Mouse (Mus musculus): ENCODE data around the gene Klhdc3.

Klhdc3 gene

GRCm38 (mm10) chr17:46651755-46652547, 28.8 kb downstream of the Klhdc3 start:
- DNase-seq = peak in 1 of 2 experiments; percentile 22

GRCm38 (mm10) chr17:46651292-46651691, 29.4 kb downstream of the Klhdc3 start:
- DNase-seq = peak in 1 of 2 experiments; percentile 26

DNA sequence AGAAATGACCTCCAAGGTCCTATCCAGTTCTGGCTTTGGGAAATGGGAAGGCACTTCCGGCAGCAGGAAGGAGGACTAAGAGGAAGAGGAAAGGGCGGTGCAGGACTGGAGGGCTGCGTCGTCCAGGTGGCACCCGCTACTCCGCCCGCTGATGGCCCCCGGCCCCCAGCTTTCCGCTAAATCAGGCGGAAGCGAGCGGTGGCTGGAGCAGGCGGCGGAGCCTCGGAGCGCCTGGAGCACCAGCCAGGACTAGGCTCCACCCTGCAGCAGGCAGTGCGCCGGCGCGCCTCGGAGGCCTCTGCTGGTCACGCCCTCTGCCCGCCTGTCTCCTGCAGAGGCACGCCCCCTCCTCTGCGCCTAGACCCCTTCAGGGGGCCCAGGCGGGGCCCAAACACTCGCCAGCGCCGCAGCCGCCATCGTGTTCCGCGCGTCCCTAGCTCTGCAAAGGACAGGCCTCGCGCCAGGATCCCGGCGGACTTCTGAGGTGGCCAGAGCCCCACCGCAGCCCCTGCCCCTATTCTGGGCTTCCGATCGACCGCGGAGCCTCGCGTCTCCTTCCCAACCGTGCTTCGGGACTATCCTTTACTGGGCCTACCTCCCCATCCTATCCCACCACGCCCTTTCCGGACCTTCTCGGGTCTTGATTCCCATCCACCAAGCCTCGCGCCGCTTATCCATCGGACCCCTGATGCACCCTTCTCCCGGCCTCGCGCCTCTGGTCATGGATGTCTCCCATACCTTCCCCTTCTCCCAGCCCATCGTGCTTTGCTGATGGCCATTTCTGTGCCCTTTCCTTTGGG, 30.3 kb downstream of the Klhdc3 start, which contains the start of gene Cul7:
Cul7 (plus strand) TSS at position 106 of the 800 bp plus-strand sequence.
- peak; percentile 91 to 94 for DNase-seq

DNA sequence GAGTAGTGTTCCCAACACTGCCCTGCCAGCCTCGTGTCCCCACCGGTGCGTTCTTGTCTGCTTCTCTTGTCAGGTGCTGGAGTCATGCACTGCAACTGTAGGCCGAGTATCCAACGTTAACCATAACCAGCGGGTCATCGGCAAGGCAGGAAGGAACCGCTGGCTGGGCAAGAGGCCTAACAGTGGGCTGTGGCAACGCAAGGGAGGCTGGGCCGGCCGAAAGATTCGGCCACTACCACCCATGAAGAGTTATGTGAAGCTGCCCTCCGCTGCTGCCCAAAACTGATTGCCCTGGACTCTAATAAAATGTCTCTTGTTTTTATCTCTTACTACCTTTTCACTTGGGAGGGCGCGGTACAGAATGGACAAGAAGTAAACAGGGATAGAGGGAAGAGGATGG, 30.9 kb downstream of the Klhdc3 start:
- peak; percentile 47 to 48 for DNase-seq

DNA sequence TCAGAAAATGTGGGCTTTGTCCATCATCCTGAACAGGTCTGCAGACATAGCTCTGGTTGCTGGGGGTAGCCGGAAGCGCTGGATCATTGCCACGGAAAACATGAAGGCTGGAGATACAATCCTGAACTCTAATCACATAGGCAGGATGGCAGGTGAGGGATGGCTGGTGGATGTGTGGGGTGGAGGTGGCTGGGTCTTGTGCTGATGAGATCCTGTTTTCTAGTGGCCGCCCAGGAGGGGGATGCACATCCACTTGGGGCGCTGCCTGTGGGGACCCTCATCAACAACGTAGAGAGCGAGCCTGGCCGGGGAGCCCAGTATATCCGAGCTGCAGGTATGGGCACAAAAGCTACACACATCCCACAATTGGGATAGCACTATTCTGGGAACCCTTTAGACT, 32.3 kb downstream of the Klhdc3 start:
- no peak for DNase-seq

- DNase-seq = peak in 1 of 2 experiments; percentile 28
Observed at GRCm38 (mm10) chr17:46647279-46647678, 33.4 kb downstream of the Klhdc3 start.

- no peak for DNase-seq
Observed at GRCm38 (mm10) chr17:46646322-46646662, 34.4 kb downstream of the Klhdc3 start.

DNA sequence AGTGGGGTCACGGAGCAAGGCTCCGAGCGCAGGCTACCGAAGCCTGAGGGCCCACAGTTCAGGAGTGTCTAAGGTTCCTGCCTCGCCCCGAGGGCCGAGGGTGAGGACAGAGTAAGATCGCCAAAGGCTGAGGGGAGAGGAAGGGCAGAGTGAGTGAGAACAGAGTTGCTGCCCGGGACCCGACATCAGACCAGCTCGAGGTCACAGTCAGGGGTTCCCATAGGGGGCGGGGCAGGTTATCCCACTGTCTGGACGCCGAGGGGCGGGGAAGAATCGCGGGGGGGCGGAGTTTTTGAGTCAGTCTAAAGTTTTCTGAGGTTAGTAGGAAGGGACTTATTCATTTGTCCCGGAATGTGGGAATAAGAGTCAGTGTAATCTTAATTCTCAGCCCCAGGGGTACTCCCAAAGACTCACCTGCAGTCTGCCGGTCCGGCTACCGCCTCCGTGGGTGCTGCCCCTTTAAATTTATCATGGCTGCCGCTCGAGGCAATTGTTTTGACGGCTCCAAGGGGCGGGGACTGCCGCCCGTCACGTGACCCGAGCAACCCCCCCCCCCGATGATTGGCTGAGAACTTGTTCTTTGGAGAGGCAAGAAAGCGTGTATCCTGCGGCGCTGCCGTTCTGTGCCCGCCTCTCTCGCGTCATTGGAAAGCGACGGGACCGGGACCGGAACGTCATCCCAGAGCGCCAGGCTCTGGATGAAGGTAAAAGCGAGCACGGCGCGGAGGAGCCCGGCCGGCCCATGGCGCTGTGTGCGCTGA, 35.0 kb downstream of the Klhdc3 start, which contains the start of the genes Klc4 and Mrpl2:
Klc4 (minus strand) TSS at position 462 of the 761 bp plus-strand sequence.
Mrpl2 (plus strand) TSS at position 669 of the 761 bp plus-strand sequence.
- DNase-seq = peak; percentile 99 to 100

DNA sequence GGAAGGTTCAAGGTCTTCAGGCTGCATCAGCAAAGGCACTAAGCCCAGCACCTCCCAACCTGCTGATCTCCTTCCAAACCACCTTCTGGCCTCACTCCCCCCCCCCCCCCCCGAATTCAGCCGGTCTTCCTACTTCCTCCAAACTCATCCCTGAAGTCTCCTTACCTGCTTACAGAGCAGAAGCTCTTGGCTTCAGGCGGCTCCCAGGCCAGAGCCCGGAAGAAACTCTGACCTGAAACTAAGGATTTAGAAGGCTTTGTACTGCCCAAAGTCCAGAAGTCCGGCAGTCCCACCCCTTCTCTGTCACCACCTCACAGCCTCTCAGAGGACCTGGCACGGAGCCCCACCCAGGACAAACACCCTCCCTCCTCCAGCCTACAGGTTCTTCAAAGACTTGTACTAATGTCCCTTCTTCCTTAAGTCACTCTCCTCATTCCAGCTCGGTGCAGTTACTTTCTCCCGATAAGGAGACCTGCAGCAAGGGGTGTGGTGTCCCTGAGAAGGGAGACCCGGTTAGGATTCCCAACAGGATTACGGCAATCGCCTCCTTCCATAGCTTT, 35.7 kb downstream of the Klhdc3 start:
- DNase-seq = peak; percentile 57 to 77

DNA sequence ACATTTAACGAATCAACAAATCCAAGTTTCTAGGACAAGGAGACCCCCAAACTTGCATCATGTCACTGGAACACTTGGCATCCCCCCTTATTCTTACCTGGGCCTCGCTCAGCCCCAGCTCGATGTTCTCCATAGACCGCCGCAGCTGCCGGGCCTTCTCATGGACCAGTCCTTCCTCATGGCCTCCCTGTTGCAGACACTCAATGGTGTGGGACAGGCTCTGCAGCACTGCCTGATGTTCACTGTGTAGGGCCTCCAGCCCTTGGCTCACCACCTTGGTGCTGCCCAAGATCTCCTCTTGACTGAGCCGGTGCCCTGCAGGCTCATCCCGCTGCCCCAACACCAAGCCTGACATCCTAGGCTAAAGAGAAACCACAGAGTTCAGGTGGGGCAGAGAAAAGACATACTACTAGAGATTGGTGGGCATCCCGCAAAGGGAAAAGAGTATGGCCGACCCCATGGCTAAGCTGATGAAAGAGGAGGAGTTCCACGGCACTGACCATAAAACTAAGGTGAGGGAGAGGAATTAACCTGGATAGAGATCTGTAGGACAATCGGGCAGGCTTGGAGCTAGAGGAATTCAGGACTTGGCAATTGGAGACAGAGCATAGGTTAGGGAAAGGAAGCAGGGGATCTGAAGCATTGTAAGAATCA, 36.4 kb downstream of the Klhdc3 start:
- no peak for DNase-seq

- peak in 1 of 2 experiments; percentile 51 for DNase-seq
Observed at GRCm38 (mm10) chr17:46642060-46642459, 38.7 kb downstream of the Klhdc3 start.

DNA sequence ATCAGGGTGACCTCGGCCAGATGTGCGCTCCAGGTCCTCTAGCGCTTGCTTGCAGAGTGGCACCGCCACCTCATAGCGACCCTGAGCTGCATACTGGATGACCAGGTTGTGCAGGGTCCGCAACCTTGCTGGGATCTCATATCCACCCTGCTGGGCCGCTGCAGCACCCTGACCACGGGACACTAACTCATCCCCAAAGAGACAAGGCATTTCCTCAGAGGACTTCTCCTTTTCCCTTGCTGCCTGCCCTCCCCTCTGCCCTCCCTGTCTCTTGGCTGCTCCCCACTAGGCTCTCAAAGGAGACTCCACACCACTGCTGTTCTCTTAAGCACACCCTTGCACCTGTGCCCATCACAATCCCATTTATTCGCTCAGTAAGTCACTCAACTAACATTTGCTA, 40.8 kb downstream of the Klhdc3 start:
- DNase-seq = no peak

- peak; percentile 75 to 79 for DNase-seq
Observed at GRCm38 (mm10) chr17:46636831-46637523, 43.7 kb downstream of the Klhdc3 start.

GRCm38 (mm10) chr17:46629685-46630441, 50.9 kb downstream of the Klhdc3 start:
- peak in 1 of 2 experiments; percentile 39 for DNase-seq

DNA sequence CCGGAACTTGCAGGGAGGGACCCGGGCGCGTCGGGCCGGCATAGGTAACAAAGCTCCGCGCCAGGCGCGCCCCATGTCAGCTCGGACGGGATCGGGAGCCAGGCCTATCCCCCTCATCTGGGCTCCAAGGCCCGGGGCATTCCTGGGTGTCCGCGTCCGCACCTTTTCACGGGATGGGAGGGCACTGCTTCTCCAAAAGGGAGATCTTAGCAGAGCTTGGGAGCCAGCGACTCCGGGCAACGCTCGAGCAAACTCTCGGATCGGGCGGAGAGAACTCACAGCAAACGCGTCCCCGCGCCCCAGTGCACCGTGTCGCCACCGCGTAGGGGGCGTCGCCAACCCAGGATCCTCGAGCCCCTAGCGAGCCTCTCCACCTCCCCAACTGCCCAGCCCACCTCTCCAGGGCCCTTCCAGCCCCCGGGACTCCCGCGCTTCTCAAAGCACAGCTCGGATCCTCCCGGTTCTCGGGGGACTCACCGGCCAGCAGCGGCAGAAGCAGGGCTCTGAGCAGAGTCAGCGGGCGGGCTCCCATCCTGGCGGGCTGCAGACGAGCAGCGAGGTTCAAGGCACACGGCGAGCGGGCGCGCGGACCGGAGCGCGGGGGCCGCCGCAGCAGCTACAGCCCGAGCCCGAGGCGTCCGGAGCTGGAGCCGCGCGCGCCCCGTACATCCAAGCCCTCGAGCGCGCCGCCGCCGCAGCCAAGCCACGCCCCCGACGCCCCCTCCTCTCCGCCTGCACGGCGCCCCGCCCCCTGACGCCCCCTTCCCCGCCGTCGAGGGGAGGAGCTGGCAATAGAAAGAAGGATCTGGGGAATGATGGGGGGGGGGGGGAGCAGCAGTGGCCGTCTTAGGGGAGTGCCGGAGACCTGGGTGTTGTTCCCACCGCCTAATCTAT, 51.7 kb downstream of the Klhdc3 start, which contains the start of gene Ptk7:
Ptk7 (minus strand) TSS at position 714 of the 894 bp plus-strand sequence.
- DNase-seq = peak; percentile 73 to 81

DNA sequence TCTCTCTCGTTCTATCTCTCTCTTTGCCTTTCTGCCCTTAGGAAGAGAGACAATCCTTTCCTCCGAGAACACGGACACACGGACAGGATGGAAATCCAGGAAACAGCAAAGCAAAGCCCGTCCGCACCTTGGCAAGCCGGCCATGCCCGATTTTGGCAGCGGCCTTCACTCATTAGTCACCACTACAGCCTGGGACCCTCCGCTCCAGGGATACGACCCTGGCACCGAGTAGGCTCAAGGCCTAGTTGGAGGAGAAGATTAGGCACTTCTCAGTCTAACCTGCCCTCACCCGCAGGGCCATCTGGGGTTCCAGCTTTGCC, 52.3 kb downstream of the Klhdc3 start:
- DNase-seq = no peak

GRCm38 (mm10) chr17:46627409-46627808, 53.3 kb downstream of the Klhdc3 start:
- DNase-seq = no peak

- DNase-seq = no peak
Observed at GRCm38 (mm10) chr17:46624598-46624997, 56.1 kb downstream of the Klhdc3 start.

All from cerebellum, postnatal 25 days (tissue).